Mouse (Mus musculus): ENCODE measurements at regions not wholly inside any gene's neighbourhood (a gene's known extent, or its start where the extent isn't known, plus 50 kb on each side); places are given as distances from the start of the nearest gene placed in this dataset.

DNA sequence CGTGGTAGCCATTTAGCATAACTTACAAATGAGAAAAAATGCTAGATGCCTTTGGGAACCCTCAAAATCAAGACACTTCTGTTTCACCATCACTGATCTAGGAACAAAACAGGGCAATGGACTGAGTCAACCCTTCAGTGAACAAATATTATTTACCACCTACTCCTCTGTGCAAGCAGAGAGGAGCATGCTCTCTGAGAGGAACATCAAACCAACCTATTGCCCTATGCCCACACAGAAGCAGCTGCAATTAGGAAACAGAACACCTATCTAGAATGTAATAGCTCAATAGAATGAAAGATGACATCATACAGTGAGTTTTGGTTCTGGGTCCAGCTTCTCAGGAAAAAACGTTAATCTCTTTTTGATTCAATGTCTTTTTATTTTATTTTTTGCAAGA lies 69.0 kb upstream of the Nrip1 start:
- TF ChIP-seq POLR2A (IDR thresholded peaks at IDR 0.05; ENCODE audit: low read depth, low read length) = no peak
- TF ChIP-seq CTCF (IDR thresholded peaks at IDR 0.05; ENCODE audit: extremely low read depth, insufficient read length, insufficient replicate concordance, low read depth, low read length) = no peak
